Mouse (Mus musculus): ENCODE measurements at regions not wholly inside any gene's neighbourhood (a gene's known extent, or its start where the extent isn't known, plus 50 kb on each side); places are given as distances from the start of the nearest gene placed in this dataset.
A peak's percentile ranks its signal among the peaks of the same experiment; 100 is the strongest.

GRCm38 (mm10) chr13:111978675-111979020 is 169.9 kb upstream of the Map3k1 start:
- DNase-seq (ENCODE audit: low spot score in 2 of 2) = no peak

GRCm38 (mm10) chr13:111979428-111980204 is 170.8 kb upstream of the Map3k1 start:
- no peak for DNase-seq (ENCODE audit: low spot score in 2 of 2)

- DNase-seq (ENCODE audit: low spot score in 2 of 2) = no peak
These were observed 171.4 kb upstream of the Map3k1 start for GRCm38 (mm10) chr13:111980205-111980595.

GRCm38 (mm10) chr13:111981103-111981502 is 172.3 kb upstream of the Map3k1 start:
- DNase-seq (ENCODE audit: low spot score in 2 of 2) = no peak

GRCm38 (mm10) chr13:111982796-111983460 is 174.1 kb upstream of the Map3k1 start:
- DNase-seq (ENCODE audit: low spot score in 2 of 2) = no peak

GRCm38 (mm10) chr13:111984081-111984574 is 175.3 kb upstream of the Map3k1 start:
- DNase-seq (ENCODE audit: low spot score in 2 of 2) = no peak

GRCm38 (mm10) chr13:111985406-111985805 is 176.6 kb upstream of the Map3k1 start:
- DNase-seq (ENCODE audit: low spot score in 2 of 2) = no peak

- no peak for DNase-seq (ENCODE audit: low spot score in 2 of 2)
These were observed 177.9 kb upstream of the Map3k1 start for GRCm38 (mm10) chr13:111986681-111987080.

GRCm38 (mm10) chr13:111987420-111987819 is 178.6 kb upstream of the Map3k1 start:
- DNase-seq (ENCODE audit: low spot score in 2 of 2) = no peak

- DNase-seq (ENCODE audit: low spot score in 2 of 2) = no peak
These were observed 182.2 kb upstream of the Map3k1 start for GRCm38 (mm10) chr13:111990913-111991534.

GRCm38 (mm10) chr13:111992075-111992847 is 183.5 kb upstream of the Map3k1 start:
- DNase-seq (ENCODE audit: low spot score in 2 of 2) = no peak

- DNase-seq (ENCODE audit: low spot score in 2 of 2) = no peak
These were observed 186.2 kb upstream of the Map3k1 start for GRCm38 (mm10) chr13:111994862-111995490.

GRCm38 (mm10) chr13:111995716-111996115 is 186.9 kb upstream of the Map3k1 start:
- DNase-seq (ENCODE audit: low spot score in 2 of 2) = no peak

GRCm38 (mm10) chr13:111996910-111997309 is 188.1 kb upstream of the Map3k1 start:
- DNase-seq (ENCODE audit: low spot score in 2 of 2) = peak; percentile 22 to 43

- no peak for DNase-seq (ENCODE audit: low spot score in 2 of 2)
These were observed 189.5 kb upstream of the Map3k1 start for GRCm38 (mm10) chr13:111997980-111998945.

- DNase-seq (ENCODE audit: low spot score in 2 of 2) = no peak
These were observed 191.0 kb upstream of the Map3k1 start for GRCm38 (mm10) chr13:111999647-112000292.

- DNase-seq (ENCODE audit: low spot score in 2 of 2) = no peak
These were observed 191.5 kb upstream of the Map3k1 start for GRCm38 (mm10) chr13:112000293-112000665.

- DNase-seq (ENCODE audit: low spot score in 2 of 2) = no peak
These were observed 191.9 kb upstream of the Map3k1 start for GRCm38 (mm10) chr13:112000696-112001095.

GRCm38 (mm10) chr13:112001155-112002025 is 192.6 kb upstream of the Map3k1 start:
- DNase-seq (ENCODE audit: low spot score in 2 of 2) = peak in 1 of 2 experiments; percentile 22

All from frontal cortex, postnatal 10 days (tissue).